Mouse (Mus musculus): ENCODE measurements at regions not wholly inside any gene's neighbourhood (a gene's known extent, or its start where the extent isn't known, plus 50 kb on each side); places are given as distances from the start of the nearest gene placed in this dataset.

DNA sequence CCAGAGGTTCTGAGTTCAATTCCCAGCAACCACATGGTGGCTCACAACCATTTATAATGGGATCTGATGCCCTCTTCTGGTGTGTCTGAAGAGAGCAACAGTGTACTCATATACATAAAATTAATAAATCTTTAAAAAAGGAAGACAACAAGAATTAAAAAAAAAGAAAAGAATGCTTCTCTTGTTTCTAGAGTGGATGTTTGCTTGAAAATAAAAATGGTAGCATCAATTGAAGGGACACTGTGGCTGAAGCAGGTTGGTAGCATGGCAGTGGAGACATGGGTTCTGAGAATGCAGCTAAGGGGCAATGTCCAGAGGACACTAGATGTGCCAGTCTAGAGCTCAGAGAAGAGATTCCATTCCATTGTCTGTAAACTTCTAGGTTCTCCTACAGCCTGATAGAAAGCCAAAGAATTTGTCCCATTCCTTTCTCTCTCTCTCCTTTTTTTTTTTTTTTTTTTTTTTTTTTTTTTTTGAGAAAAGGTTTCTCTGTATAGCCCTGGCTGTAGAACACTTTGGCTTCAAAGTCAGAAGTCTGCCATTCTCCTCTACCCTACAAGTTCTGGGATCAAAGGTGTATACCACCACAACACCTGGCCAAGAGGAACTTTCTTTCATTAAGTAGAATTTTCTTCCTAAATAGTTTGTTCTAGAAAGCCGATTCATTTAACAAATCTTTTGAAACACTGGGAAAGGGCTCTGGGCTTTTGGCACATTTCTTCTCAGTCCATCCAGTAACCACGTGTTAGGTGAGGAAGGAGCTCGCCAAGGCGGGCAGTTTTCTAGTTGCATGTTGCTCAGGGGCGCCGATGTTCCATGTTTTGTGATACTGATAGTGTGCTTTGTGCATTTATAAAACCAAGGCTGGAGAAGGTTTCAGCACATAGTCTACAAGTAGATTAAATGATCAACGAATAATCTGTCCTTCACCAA, 158.1 kb downstream of the Qrsl1 start:
- DNase-seq (ENCODE audit: low spot score): no peak
- intact Hi-C loops (cut with DNase I): no loop called here

- intact Hi-C loops (cut with DNase I): no loop called here
- DNase-seq (ENCODE audit: low spot score): no peak
Observed at GRCm38 (mm10) chr10:43745931-43746630, 155.5 kb downstream of the Qrsl1 start.

DNA sequence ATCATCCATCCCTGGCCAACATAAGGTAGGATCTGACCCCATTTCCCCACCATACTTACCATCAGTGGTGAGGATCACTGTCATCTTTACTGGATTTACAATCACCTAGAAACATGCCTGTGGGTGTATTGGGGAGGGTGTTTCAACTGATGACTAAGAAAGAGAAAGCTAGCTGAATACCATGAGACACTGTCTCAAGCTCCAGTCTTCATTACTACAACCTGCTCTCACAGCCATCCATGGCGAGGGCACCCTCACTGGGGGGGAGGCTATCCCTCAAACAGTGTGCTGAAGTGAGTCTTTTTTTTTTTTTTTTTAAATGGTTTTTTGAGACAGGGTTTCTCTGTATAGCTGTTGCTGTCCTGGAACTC, 154.9 kb downstream of the Qrsl1 start:
- DNase-seq (ENCODE audit: low spot score): no peak
- intact Hi-C loops (cut with DNase I): no loop called here

DNA sequence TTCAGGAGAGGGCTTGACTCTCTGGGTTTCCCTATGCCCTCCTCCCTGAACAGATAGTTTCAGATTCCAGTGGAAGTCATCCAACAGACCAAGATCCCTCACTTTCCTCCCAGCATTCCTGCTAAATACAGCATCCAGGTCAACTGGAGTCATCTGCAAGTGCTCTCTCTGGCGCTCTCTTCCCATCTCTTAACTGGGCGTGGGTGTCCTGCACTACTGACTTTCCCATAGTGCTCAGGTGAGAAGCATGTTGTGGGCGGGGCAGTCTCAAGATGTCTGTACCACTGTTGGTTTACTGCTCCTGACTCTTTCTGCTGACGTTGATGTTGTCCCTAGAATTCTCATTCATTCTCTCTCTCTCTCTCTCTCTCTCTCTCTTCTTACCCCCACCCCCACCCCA, 154.0 kb downstream of the Qrsl1 start:
- no peak for DNase-seq (ENCODE audit: low spot score)
- intact Hi-C loops (cut with DNase I): no loop called here

DNA sequence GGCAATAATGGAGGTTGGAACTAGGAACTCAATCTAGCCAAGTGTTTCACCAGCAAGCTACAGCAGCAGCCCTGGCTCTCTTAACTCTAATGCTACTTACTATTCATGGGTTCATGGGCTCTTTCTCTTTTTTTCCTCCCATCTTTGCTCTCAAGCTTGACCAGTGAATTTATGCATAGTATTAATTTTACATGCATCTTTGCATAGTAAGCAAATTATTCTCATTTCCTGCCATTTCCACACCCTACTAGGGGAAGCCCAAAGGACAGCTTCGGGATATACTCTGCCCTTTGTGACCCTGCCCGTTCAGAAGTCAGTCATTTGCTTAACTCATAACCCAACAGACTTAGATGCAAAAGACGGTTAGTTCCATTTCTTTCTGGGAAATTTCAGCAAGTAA, 153.2 kb downstream of the Qrsl1 start:
- intact Hi-C loops (cut with DNase I): no loop called here
- no peak for DNase-seq (ENCODE audit: low spot score)

- no peak for DNase-seq (ENCODE audit: low spot score)
- intact Hi-C loops (cut with DNase I): no loop called here
Observed at GRCm38 (mm10) chr10:43749496-43750110, 151.9 kb downstream of the Qrsl1 start.

GRCm38 (mm10) chr10:43750401-43750800, 151.1 kb downstream of the Qrsl1 start:
- intact Hi-C loops (cut with DNase I): no loop called here

DNA sequence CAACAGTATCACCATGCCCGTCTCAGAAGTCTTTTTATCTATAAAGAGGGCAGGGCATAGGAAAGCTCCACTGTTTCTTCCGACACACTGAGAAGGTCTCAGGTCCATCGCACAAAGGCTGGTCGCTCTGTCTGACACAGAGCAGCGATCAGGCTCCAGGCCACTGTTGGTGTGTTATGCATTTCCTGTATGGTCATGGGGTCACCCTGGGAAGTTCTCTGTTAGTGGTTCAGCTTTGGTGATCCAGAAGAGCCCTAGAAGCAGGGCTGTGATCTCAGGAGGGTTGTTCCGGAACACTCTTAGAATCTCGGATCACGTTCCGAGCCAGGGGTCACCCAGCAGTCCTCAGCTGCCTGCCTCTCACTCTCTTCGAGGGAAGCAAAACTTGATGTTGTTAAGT, 150.7 kb downstream of the Qrsl1 start:
- intact Hi-C loops (cut with DNase I): no loop called here

More at GRCm38 (mm10) chr10:43750401-43750800, 151.1 kb downstream of the Qrsl1 start:
- DNase-seq (ENCODE audit: low spot score): no peak

DNA sequence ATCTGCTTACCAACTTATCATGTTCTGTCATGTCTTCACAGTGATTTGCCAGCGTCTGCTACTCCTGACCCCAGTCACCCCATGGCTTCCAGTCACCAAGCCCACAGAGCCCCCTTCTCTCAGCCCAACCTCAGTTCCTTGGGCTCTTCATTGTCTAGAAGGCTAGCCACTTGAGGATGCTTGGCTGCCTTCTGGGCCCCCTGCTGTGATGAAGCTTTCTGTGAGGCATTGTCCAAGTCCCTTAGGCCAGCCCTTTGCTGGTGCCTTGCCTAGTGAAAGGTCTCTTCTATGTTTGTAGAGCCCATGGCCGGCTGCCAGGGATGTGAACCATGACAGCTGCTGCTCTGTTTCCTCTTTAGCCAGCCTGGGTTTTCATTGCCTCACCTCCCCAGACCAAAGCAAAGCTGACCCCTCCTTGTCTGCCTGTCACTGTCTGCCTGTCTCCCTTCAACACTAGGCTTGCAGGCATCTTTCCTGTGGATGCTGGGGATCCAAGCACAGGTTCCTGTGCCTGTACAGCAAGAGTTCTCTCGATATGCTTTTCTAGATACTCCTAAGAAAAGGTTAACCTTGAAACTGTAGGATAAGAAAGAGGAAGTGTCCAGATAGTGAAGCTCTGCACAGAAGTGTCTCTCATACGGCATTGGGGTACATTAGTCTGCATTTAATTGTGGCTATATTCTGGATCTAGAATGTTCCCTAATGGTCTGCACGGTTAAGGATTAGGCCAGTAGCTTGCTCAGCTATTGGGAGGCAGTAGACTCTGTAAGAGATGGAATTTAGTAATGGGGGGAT, 149.5 kb downstream of the Qrsl1 start:
- intact Hi-C loops (cut with DNase I): no loop called here
- peak; percentile 14 for DNase-seq (ENCODE audit: low spot score)

More for the DNA sequence above, 150.7 kb downstream of the Qrsl1 start:
- no peak for DNase-seq (ENCODE audit: low spot score)

DNA sequence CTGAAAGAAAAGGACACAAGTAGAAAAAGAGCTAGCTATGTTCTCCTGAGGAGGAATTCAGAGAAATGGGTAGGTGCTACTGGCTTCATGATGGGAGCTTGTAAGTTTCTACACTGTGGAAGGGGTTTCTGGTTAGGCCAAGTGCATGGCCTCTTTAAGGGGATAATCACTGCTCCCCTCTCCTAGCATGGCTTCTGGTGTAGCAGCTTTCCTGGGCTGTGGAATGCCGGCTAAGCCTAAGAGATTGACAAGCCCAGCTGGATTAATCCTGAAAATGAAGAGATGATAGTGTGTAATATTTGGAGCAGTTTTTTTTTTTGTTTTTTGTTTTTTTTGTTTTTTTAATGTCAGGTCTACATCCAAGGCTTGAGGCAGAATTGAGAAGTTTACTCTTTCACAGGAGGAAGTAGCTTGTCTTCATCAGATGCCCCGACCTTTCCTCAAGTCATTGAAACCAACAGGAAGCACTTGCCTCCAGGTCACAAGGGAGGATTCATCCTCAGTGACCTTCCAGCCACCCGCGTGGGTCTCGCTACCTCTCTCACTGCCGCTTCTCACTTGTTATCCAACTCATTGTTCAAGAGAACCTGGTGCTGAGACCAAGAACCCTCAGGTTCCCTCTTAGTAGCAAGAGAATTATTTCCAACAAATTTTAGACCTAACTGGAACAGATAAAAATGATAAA, 144.5 kb downstream of the Qrsl1 start:
- intact Hi-C loops (cut with DNase I): no loop called here
- DNase-seq (ENCODE audit: low spot score): no peak

DNA sequence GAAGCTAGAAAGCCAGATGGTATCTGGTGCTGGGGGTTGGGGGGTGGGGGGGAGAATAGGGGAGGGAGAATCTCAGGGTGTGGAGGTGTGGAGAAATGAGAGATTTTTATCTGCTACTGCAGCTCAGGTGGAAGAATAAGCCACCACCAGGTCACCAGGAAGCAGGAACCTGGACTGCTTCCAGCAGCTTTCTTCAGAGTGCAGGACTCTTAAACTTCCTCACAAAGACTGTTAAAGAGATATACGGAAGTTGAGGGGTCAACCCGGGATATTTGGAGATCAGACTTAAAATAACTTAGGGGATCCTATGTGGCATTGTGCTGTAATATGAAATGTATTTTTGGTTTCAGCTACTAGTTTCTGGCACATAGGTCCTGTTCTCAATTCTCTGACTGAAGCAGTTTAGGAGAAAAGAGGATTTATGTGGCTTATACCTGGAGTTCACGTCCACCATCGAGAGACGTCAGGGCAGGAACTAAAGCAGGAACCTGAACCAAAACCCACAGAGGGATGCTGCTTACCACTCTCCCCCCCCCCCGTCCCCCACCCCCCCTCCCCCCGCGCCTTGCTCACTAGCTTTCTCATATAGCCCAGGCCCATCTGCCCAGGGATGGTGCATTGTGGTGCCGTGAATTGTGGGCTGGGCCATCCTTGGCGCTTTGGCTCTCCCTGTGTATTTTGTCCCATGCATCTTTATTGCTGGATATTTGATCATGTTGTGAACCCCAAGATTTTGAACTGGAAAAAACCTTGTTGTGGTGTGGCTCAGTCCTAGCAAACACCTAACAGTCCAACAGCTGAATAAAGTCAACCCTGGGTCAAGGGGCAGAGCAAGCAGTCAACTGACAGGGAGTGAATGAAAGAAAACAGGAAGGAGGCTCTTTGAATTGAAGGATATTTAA, 143.2 kb downstream of the Qrsl1 start:
- no peak for DNase-seq (ENCODE audit: low spot score)
- intact Hi-C loops (cut with DNase I): no loop called here

DNA sequence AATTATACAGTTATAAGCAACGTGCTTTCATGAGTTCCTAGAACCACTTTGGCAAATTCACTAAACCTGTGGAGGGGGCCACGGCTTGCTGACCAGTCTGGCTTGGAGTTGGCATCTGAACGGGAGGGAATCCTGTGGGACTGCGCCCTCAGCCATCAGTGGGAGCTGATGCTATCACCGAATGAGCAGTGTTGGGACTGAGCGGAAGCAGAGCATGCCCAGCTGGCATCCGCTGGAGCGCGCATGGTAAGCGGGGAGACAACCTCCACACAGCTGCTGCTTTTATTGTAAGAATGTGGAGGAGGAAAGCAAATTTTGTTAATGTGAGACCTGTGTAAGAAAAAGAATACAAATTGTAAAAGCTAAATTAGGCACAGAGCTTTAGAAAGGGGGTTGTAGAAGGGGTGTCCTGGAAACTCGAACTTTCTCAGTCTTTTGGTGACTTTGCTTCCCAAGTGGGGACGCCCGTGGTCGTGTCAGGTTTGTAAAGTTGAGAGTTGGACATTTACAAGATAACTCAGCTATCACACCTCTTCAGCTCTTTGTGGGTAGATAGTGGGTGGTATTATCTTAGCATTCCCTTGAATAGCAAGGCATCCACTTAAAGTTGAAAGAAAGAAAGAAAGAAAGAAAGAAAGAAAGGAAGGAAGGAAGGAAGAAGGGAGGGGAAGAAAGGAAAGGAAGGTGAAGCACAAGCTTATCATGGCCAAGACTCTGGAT, 142.2 kb downstream of the Qrsl1 start:
- DNase-seq (ENCODE audit: low spot score): no peak

GRCm38 (mm10) chr10:43759906-43760281, 141.7 kb downstream of the Qrsl1 start:
- intact Hi-C loops (cut with DNase I): no loop called here
- DNase-seq (ENCODE audit: low spot score): no peak

More for the DNA sequence above, 142.2 kb downstream of the Qrsl1 start:
- intact Hi-C loops (cut with DNase I): no loop called here

DNA sequence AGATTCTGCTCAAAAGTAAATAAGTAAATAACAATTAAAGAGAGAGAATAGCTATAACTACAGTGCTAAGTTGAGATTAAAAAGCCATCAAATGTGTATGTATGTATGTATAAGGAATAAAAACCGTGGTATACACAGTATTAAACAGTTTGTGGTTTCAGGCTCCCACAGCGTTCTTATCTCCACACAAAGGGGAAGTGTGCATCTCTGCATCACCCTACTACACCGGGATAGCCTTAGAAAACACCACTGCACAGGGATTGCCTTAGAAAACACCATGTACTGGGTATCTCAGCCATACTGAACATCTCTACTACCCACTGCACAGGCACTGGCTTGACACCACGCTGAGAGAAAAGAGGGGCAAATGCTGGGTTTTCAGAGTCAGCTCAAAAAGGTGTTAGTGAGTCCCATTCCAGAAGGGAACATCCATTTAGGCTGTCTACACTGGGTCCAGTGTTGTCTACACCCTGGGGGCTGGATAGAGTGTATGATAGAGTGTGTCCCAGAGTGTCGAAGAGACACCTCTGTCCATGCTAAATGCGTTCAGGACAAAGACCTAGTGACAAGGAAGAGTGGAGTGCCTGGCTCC, 139.5 kb downstream of the Qrsl1 start:
- DNase-seq (ENCODE audit: low spot score): no peak
- intact Hi-C loops (cut with DNase I): no loop called here

GRCm38 (mm10) chr10:43764581-43764980, 137.0 kb downstream of the Qrsl1 start:
- intact Hi-C loops (cut with DNase I): no loop called here
- no peak for DNase-seq (ENCODE audit: low spot score)

DNA sequence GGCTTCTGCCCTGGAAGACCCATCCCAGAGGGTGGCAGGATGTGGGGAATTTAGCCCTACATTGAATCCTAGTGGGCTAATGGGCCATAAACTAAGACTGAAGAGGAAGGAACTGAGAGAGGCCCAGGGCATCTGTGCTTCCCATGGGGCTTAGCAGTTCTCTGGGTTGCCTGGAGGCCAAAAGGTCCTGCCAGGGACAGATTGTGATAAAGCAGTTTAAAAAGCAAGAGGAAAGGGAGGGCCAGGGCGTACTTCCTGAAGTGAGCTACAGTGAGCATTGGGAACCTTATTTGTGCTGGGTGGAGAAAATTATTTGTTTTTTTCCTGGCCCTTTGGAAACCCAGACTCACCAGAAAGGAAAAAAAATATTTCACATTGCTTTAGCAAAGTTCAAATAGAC, 136.3 kb downstream of the Qrsl1 start:
- DNase-seq (ENCODE audit: low spot score): peak; percentile 9
- intact Hi-C loops (cut with DNase I): no loop called here

GRCm38 (mm10) chr10:43765829-43766486, 135.6 kb downstream of the Qrsl1 start:
- intact Hi-C loops (cut with DNase I): no loop called here
- no peak for DNase-seq (ENCODE audit: low spot score)
